In genomic region chr6:85586805-85587367, GRCm38 (mm10) we compare ENCODE assay signal across 8 mouse cellular contexts. TPM values are rescaled to one million over a fixed set of nuclear protein-coding genes. Genes with fewer than 3 reads are reported as not detected.
A peak's percentile ranks its signal among the peaks of the same experiment; 100 is the strongest.
DNase-seq lines count a peak whose midpoint lies in the region; ATAC-seq and TF ChIP-seq lines count a peak whose summit lies in the region.

No protein-coding gene starts in this region.

- H3K27me3 ChIP-seq in limb, embryonic 14.5 days (ENCODE audit: control insufficient read depth, insufficient read depth, low read length), result no peaks in the 10 kb centered on the region
- no peaks in the 10 kb centered on the region for H3K27me3 ChIP-seq in neural tube, embryonic 13.5 days

- 29% methylated on average over 9 of the region's 9 CpGs for WGBS in limb, embryonic 14.5 days
- WGBS in neural tube, embryonic 13.5 days, result 31% methylated on average over 9 of the region's 9 CpGs

- H3K4me3 ChIP-seq in limb, embryonic 14.5 days (replicated peaks; ENCODE audit: low read length), result peak overlapping the region; percentile 68
- H3K4me3 ChIP-seq in neural tube, embryonic 13.5 days, result peak overlapping the region; percentile 96

- peak; percentile 20 for DNase-seq in thymus, postnatal 14 days
- no peak for DNase-seq in thymus, postnatal 0 days (ENCODE audit: low spot score)
- peak; percentile 69 for DNase-seq in cerebellum, adult 9-10 months
- peak; percentile 5 for DNase-seq in heart, postnatal 4 days
- DNase-seq in limb, embryonic 14.5 days (ENCODE audit: low spot score), result peak; percentile 7
- no peak for DNase-seq in ovary, postnatal 36 days (ENCODE audit: low spot score)
- DNase-seq in right cerebral cortex, postnatal 25 days, result no peak

- H3K9ac ChIP-seq in limb, embryonic 14.5 days (ENCODE audit: low read depth, low read length, severe bottlenecking), result no peak overlapping the region
- H3K9ac ChIP-seq in neural tube, embryonic 13.5 days, result peak overlapping the region; percentile 87; the same call in 1 of the 2 replicates

- H3K36me3 ChIP-seq in limb, embryonic 14.5 days (ENCODE audit: control insufficient read depth, insufficient read depth, low read length), result no peaks in the 10 kb centered on the region
- no peaks in the 10 kb centered on the region for H3K36me3 ChIP-seq in neural tube, embryonic 13.5 days

- no peak for ATAC-seq in limb, embryonic 14.5 days (ENCODE audit: low FRiP score, low read depth)
- ATAC-seq in neural tube, embryonic 13.5 days (ENCODE audit: low read depth), result peak; percentile 11

- TF ChIP-seq POLR2A in limb, embryonic 14.5 days (IDR thresholded peaks at IDR 0.05; ENCODE audit: borderline replicate concordance, extremely low read depth, insufficient read depth, insufficient read length), result no peak

- no peaks in the 10 kb centered on the region for H3K9me3 ChIP-seq in limb, embryonic 14.5 days (ENCODE audit: control insufficient read depth, low read length)
- H3K9me3 ChIP-seq in neural tube, embryonic 13.5 days, result no peaks in the 10 kb centered on the region

- peak overlapping the region; percentile 58 for H3K4me2 ChIP-seq in limb, embryonic 14.5 days (replicated peaks; ENCODE audit: low read depth, low read length, severe bottlenecking)
- H3K4me2 ChIP-seq in neural tube, embryonic 13.5 days, result peak overlapping the region; percentile 71

- peaks cover 21% of the 10 kb centered on the region for H3K4me1 ChIP-seq in limb, embryonic 14.5 days (ENCODE audit: control insufficient read depth, insufficient read depth, low read length)
- H3K4me1 ChIP-seq in neural tube, embryonic 13.5 days (replicated peaks), result peaks cover 25% of the 10 kb centered on the region

- no peak overlapping the region for H3K27ac ChIP-seq in limb, embryonic 14.5 days (replicated peaks; ENCODE audit: low read depth, low read length)
- H3K27ac ChIP-seq in neural tube, embryonic 13.5 days (replicated peaks), result 0 out of 2 replicates have a peak overlapping the region, but pooled peaks have one; percentile 94

RNA-seq across cellular contexts. Expression of gene Alms1, which starts 0.4 kb away (rescaled TPM):
- 2.6 and 2.9 TPM in 2 replicates for polyA plus RNA-seq in thymus, postnatal 0 days (2015; fragmentation: Nextera tagmentation; extraction: Ambion mirVana)
- total RNA-seq in heart, postnatal 4 days (2021), result 1 to 10 TPM; 5.8 to 6.5 TPM
- 4.7 and 4.9 TPM in 2 replicates for polyA plus RNA-seq in limb, embryonic 14.5 days (2012; rRNA removed)
- polyA plus RNA-seq in limb, embryonic 14.5 days (2014; fragmentation: Nextera tagmentation; extraction: Ambion mirVana), result 4.5 and 6.2 TPM in 2 replicates
- polyA plus RNA-seq in neural tube, embryonic 13.5 days (2015; fragmentation: Nextera tagmentation; extraction: Ambion mirVana), result 4.4 and 6.0 TPM in 2 replicates

Comparison
In these comparisons a context has a peak if more than half of its experiments do, and no peak if none do; other contexts are left out.
1. DNase-seq: peak in thymus, postnatal 14 days (single experiment), cerebellum, adult 9-10 months (single experiment), heart, postnatal 4 days (single experiment) and limb, embryonic 14.5 days (single experiment); none in thymus, postnatal 0 days (single experiment), ovary, postnatal 36 days (single experiment) and right cerebral cortex, postnatal 25 days (single experiment).